ENCODE assay signal across 8 mouse cellular contexts in the genomic region with DNA sequence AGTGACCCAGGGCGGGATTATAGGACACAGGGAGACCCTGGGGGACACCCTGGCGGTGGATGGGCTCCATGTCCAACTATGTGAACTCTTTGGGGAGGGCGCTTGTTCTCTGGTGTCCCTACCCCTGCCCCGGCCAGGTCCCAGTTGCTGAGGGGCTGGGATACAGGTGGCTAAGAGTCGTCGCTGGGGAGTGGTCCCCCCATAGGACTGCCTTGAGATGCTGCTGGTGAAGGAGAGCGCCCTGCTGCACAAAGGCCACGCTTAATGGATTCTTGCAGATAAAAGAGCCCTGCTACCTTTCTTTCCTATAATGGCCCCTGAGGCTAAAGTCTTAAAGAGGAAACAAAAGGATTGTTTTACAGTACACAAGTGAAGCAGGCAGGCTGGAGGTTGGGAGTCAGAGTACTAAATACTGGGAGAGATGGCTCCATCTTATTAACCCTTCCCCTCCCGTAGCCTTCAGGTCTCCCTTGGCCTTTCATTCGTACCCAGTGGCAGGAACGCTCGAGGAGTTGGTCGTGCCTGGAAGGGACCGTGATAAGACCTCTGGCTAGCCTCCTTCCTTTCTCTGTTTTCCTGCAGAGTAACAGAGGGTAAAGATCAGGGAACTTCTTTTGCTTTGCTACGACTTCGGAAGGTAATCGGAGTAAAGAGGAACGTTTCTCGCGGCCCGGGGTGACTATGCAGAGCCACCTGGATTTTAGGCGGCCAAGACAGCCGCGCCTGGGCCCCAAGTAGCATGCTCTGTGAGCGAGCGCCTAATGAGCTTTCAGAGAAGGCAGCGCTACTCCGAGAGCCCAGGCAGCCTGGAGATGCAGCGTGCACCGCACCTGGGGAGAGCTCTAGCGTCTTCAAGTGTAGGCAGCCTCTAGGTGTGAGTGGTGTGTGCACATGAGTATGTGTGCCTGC.
DNase-seq lines count a peak whose midpoint lies in the region; ATAC-seq and TF ChIP-seq lines count a peak whose summit lies in the region.

No protein-coding gene starts in this region.

- no peak overlapping the region; the same call in 1 of the 2 replicates for H3K4me3 ChIP-seq in liver, adult 2 months (ENCODE audit: insufficient read depth, low read depth, low read length)
- no peak overlapping the region for H3K4me3 ChIP-seq in forebrain, embryonic 11.5 days (ENCODE audit: low read depth, low read length)
- H3K4me3 ChIP-seq in liver, embryonic 11.5 days (ENCODE audit: low read depth, low read length), result peak overlapping the region; percentile 31
- H3K4me3 ChIP-seq in stomach, embryonic 15.5 days (replicated peaks), result peak overlapping the region; percentile 21; the same call in 1 of the 2 replicates
- no peak overlapping the region for H3K4me3 ChIP-seq in kidney, adult 2 months (ENCODE audit: insufficient read depth, low read depth, low read length)

- WGBS in liver, adult 2 months, result 38% methylated on average over 31 of the region's 31 CpGs
- 3% methylated on average over 31 of the region's 31 CpGs for WGBS in forebrain, embryonic 11.5 days
- WGBS in liver, embryonic 11.5 days, result 17% methylated on average over 31 of the region's 31 CpGs
- 20% methylated on average over 31 of the region's 31 CpGs for WGBS in stomach, embryonic 15.5 days
- WGBS in kidney, adult 2 months, result 29% methylated on average over 31 of the region's 31 CpGs

- no peaks in the 10 kb centered on the region for H3K36me3 ChIP-seq in liver, adult 2 months (ENCODE audit: control insufficient read depth, insufficient read depth, low read length)
- no peaks in the 10 kb centered on the region for H3K36me3 ChIP-seq in forebrain, embryonic 11.5 days (ENCODE audit: control insufficient read depth, insufficient read depth, low read length)
- H3K36me3 ChIP-seq in liver, embryonic 11.5 days (ENCODE audit: control insufficient read depth, insufficient read depth, low read length), result no peaks in the 10 kb centered on the region
- no peaks in the 10 kb centered on the region for H3K36me3 ChIP-seq in stomach, embryonic 15.5 days
- H3K36me3 ChIP-seq in kidney, adult 2 months (ENCODE audit: control insufficient read depth, insufficient read depth, low read length), result no peaks in the 10 kb centered on the region

- no peaks in the 10 kb centered on the region for H3K79me2 ChIP-seq in liver, adult 2 months (ENCODE audit: control insufficient read depth, insufficient read depth, low read length)

- peak overlapping the region; percentile 40 for H3K4me2 ChIP-seq in forebrain, embryonic 11.5 days (ENCODE audit: low read depth, low read length, severe bottlenecking)
- H3K4me2 ChIP-seq in liver, embryonic 11.5 days, result peak overlapping the region; percentile 63
- peak overlapping the region; percentile 50 for H3K4me2 ChIP-seq in stomach, embryonic 15.5 days

- H3K4me1 ChIP-seq in liver, adult 2 months (ENCODE audit: control insufficient read depth, insufficient read depth, low read length), result no peaks in the 10 kb centered on the region
- peaks cover 15% of the 10 kb centered on the region for H3K4me1 ChIP-seq in forebrain, embryonic 11.5 days (replicated peaks; ENCODE audit: control insufficient read depth, insufficient read depth, low read length)
- H3K4me1 ChIP-seq in liver, embryonic 11.5 days (replicated peaks; ENCODE audit: control insufficient read depth, insufficient read depth, low read length), result peaks cover 5% of the 10 kb centered on the region
- peaks cover 15% of the 10 kb centered on the region for H3K4me1 ChIP-seq in stomach, embryonic 15.5 days
- H3K4me1 ChIP-seq in kidney, adult 2 months (ENCODE audit: control insufficient read depth, insufficient read depth, low read length), result no peaks in the 10 kb centered on the region

- peak overlapping the region; percentile 58 for H3K9ac ChIP-seq in liver, adult 2 months (ENCODE audit: low read depth, low read length)
- H3K9ac ChIP-seq in forebrain, embryonic 11.5 days (ENCODE audit: low read length), result peak overlapping the region; percentile 30
- peak overlapping the region; percentile 32; the same call in 1 of the 2 replicates for H3K9ac ChIP-seq in liver, embryonic 11.5 days (ENCODE audit: low read depth, low read length)
- H3K9ac ChIP-seq in stomach, embryonic 15.5 days, result no peak overlapping the region; the same call in 1 of the 2 replicates

- ATAC-seq in forebrain, embryonic 11.5 days (replicated peaks; ENCODE audit: low FRiP score), result peak; percentile 58
- ATAC-seq in liver, embryonic 11.5 days (replicated peaks; ENCODE audit: low FRiP score), result no peak
- no peak for ATAC-seq in stomach, embryonic 15.5 days (ENCODE audit: insufficient read depth, low FRiP score, low read depth)

- TF ChIP-seq CTCF in liver, adult 2 months (IDR thresholded peaks at IDR 0.05; ENCODE audit: low read depth, low read length), result no peak
- no peak for TF ChIP-seq CTCF in kidney, adult 2 months (conservative IDR thresholded peaks at IDR 0.05; ENCODE audit: insufficient read depth, insufficient read length, low read depth, low read length)

- TF ChIP-seq POLR2A in liver, adult 2 months (IDR thresholded peaks at IDR 0.05; ENCODE audit: extremely low read depth, insufficient read depth, low read length), result no peak
- no peak for TF ChIP-seq POLR2A in kidney, adult 2 months (IDR thresholded peaks at IDR 0.05; ENCODE audit: low read depth, low read length)

- DNase-seq in liver, adult 2 months (ENCODE audit: extremely low read depth, low read depth, low spot score), result no peak
- no peak for DNase-seq in liver
- peak; percentile 66 for DNase-seq in forebrain, embryonic 11.5 days (ENCODE audit: low spot score)
- DNase-seq in liver, embryonic 11.5 days (ENCODE audit: low spot score), result peak; percentile 42
- no peak for DNase-seq in adrenal gland, postnatal 36 days
- DNase-seq in cerebellum, adult 9-10 months, result no peak
- DNase-seq in kidney, adult 2 months, result no peak

- H3K27ac ChIP-seq in liver, adult 2 months (replicated peaks; ENCODE audit: insufficient read depth, low read depth, low read length), result no peak overlapping the region
- no peak overlapping the region for H3K27ac ChIP-seq in forebrain, embryonic 11.5 days (ENCODE audit: low read depth, low read length)
- no peak overlapping the region for H3K27ac ChIP-seq in liver, embryonic 11.5 days (ENCODE audit: low read depth, low read length)
- no peak overlapping the region for H3K27ac ChIP-seq in stomach, embryonic 15.5 days
- no peak overlapping the region for H3K27ac ChIP-seq in kidney, adult 2 months (ENCODE audit: insufficient read depth, low read depth, low read length)

- no peaks in the 10 kb centered on the region for H3K9me3 ChIP-seq in forebrain, embryonic 11.5 days (ENCODE audit: control insufficient read depth, low read length)
- no peaks in the 10 kb centered on the region for H3K9me3 ChIP-seq in liver, embryonic 11.5 days (ENCODE audit: control insufficient read depth, low read length)
- no peaks in the 10 kb centered on the region for H3K9me3 ChIP-seq in stomach, embryonic 15.5 days

- H3K27me3 ChIP-seq in liver, adult 2 months (ENCODE audit: control insufficient read depth, insufficient read depth, low read length), result no peaks in the 10 kb centered on the region
- H3K27me3 ChIP-seq in forebrain, embryonic 11.5 days (ENCODE audit: control insufficient read depth, insufficient read depth, low read length), result no peaks in the 10 kb centered on the region
- no peaks in the 10 kb centered on the region for H3K27me3 ChIP-seq in liver, embryonic 11.5 days (replicated peaks; ENCODE audit: control insufficient read depth, insufficient read depth, low read length)
- no peaks in the 10 kb centered on the region for H3K27me3 ChIP-seq in stomach, embryonic 15.5 days (replicated peaks)
- no peaks in the 10 kb centered on the region for H3K27me3 ChIP-seq in kidney, adult 2 months (replicated peaks; ENCODE audit: control insufficient read depth, insufficient read depth, low read length)

Comparison
In these comparisons a context has a peak if more than half of its experiments do, and no peak if none do; other contexts are left out.
1. DNase-seq: peak in forebrain, embryonic 11.5 days (single experiment) and liver, embryonic 11.5 days (single experiment); none in liver, adult 2 months (single experiment), liver (single experiment), adrenal gland, postnatal 36 days (0 of 2), cerebellum, adult 9-10 months (single experiment) and kidney, adult 2 months (single experiment).
2. H3K4me3 ChIP-seq: peak in liver, embryonic 11.5 days (single experiment) and stomach, embryonic 15.5 days (single experiment); none in liver, adult 2 months (single experiment), forebrain, embryonic 11.5 days (single experiment) and kidney, adult 2 months (single experiment).
3. Peak in every context shown above with its lines, with median percentiles within 50 percentile points of each other: H3K4me2 ChIP-seq.